In the genomic region with DNA sequence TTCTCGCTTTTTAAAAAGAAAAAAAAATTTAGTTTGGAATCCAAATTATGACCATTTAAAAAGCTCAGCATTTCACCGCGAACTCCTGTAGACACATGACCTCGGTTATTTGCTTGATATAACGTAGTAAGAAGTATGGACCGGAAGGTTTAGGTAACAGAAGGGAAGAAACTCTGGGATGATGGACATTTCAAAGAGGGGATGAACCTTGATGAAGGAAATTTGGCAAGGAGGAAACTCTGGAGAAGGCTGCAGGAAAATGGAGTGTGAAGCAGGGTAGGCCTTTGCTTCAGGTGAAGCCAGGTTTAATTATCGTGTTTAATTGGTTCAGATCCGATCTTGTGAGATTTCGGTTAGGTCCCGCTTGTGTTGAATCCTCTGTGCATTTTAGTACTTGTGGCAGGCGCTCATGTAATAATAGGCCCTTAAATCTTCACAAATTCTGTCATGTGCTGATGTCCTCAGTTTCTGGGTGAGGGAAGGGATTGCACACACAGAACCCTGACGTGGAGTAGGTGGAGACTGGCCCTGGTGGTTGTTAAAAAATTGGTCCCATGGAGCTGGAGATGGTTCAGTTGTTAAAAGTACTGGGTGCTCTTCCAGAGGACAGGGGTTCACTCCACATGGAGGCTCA, we compare ENCODE assay signal across 8 mouse cellular contexts. TPM values are rescaled to one million over a fixed set of nuclear protein-coding genes. Genes with fewer than 3 reads are reported as not detected.
DNase-seq lines count a peak whose midpoint lies in the region; ATAC-seq lines count a peak whose summit lies in the region.

No protein-coding gene starts in this region.

- DNase-seq in kidney, postnatal 10 days, result no peak
- peak; percentile 54 for DNase-seq in adipocyte (ENCODE audit: low spot score)
- no peak for DNase-seq in hindbrain, embryonic 14.5 days (ENCODE audit: low spot score)
- DNase-seq in midbrain, embryonic 14.5 days, result no peak
- DNase-seq in adrenal gland, postnatal 36 days, result no peak
- no peak for DNase-seq in thymus, postnatal 36 days
- DNase-seq in adrenal gland, adult 18-20 months (ENCODE audit: low spot score in 2 of 2), result no peak

- peak overlapping the region; percentile 99 for H3K4me3 ChIP-seq in kidney, embryonic 15.5 days (replicated peaks)
- peak overlapping the region; percentile 100 for H3K4me3 ChIP-seq in hindbrain, embryonic 14.5 days (replicated peaks; ENCODE audit: low read length)
- H3K4me3 ChIP-seq in midbrain, embryonic 14.5 days (replicated peaks; ENCODE audit: low read depth, low read length), result peak overlapping the region; percentile 97

- ATAC-seq in kidney, embryonic 15.5 days (replicated peaks; ENCODE audit: low FRiP score), result no peak
- no peak for ATAC-seq in hindbrain, embryonic 14.5 days (ENCODE audit: low FRiP score)
- ATAC-seq in midbrain, embryonic 14.5 days (ENCODE audit: low FRiP score, low TSS enrichment), result no peak

- peaks cover 19% of the 10 kb centered on the region for H3K4me1 ChIP-seq in kidney, embryonic 15.5 days
- peaks cover 17% of the 10 kb centered on the region for H3K4me1 ChIP-seq in hindbrain, embryonic 14.5 days (replicated peaks; ENCODE audit: control insufficient read depth, insufficient read depth, low read length)
- peaks cover 13% of the 10 kb centered on the region for H3K4me1 ChIP-seq in midbrain, embryonic 14.5 days (ENCODE audit: control insufficient read depth, insufficient read depth, low read length)

- peak overlapping the region; percentile 92 for H3K9ac ChIP-seq in kidney, embryonic 15.5 days
- H3K9ac ChIP-seq in hindbrain, embryonic 14.5 days, result peak overlapping the region; percentile 96
- peak overlapping the region; percentile 90 for H3K9ac ChIP-seq in midbrain, embryonic 14.5 days (replicated peaks; ENCODE audit: low read length)

- H3K4me2 ChIP-seq in kidney, embryonic 15.5 days, result peak overlapping the region; percentile 66
- peak overlapping the region; percentile 81 for H3K4me2 ChIP-seq in hindbrain, embryonic 14.5 days (replicated peaks)
- H3K4me2 ChIP-seq in midbrain, embryonic 14.5 days (ENCODE audit: low read length), result peak overlapping the region; percentile 64

- peaks cover 23% of the 10 kb centered on the region for H3K36me3 ChIP-seq in kidney, embryonic 15.5 days
- H3K36me3 ChIP-seq in hindbrain, embryonic 14.5 days (replicated peaks; ENCODE audit: control insufficient read depth, insufficient read depth), result peaks cover 17% of the 10 kb centered on the region; the same call in 1 of the 2 replicates
- peaks cover 12% of the 10 kb centered on the region for H3K36me3 ChIP-seq in midbrain, embryonic 14.5 days (ENCODE audit: control insufficient read depth, insufficient read depth, low read length)

- H3K27me3 ChIP-seq in kidney, embryonic 15.5 days, result no peaks in the 10 kb centered on the region
- no peaks in the 10 kb centered on the region for H3K27me3 ChIP-seq in hindbrain, embryonic 14.5 days (ENCODE audit: control insufficient read depth, insufficient read depth, low read length)
- no peaks in the 10 kb centered on the region for H3K27me3 ChIP-seq in midbrain, embryonic 14.5 days (ENCODE audit: control insufficient read depth, insufficient read depth, low read length)

- 20% methylated on average over 12 of the region's 12 CpGs for WGBS in kidney, embryonic 15.5 days
- WGBS in hindbrain, embryonic 14.5 days, result 42% methylated on average over 12 of the region's 12 CpGs
- WGBS in midbrain, embryonic 14.5 days, result 33% methylated on average over 12 of the region's 12 CpGs

- H3K27ac ChIP-seq in kidney, embryonic 15.5 days, result peak overlapping the region; percentile 45
- H3K27ac ChIP-seq in hindbrain, embryonic 14.5 days, result no peak overlapping the region
- H3K27ac ChIP-seq in midbrain, embryonic 14.5 days (replicated peaks; ENCODE audit: low read depth, low read length), result no peak overlapping the region

- no peaks in the 10 kb centered on the region for H3K9me3 ChIP-seq in kidney, embryonic 15.5 days (replicated peaks)
- H3K9me3 ChIP-seq in hindbrain, embryonic 14.5 days (ENCODE audit: control insufficient read depth, low read length), result no peaks in the 10 kb centered on the region
- no peaks in the 10 kb centered on the region for H3K9me3 ChIP-seq in midbrain, embryonic 14.5 days (ENCODE audit: control insufficient read depth, low read length)

RNA-seq across cellular contexts. Expression of gene Naa20, which starts 2.2 kb away (rescaled TPM):
- polyA plus RNA-seq in kidney, embryonic 15.5 days (2015; fragmentation: Nextera tagmentation; extraction: Ambion mirVana), result 163 and 184 TPM in 2 replicates
- 138 and 139 TPM in 2 replicates for polyA plus RNA-seq in hindbrain, embryonic 14.5 days (2014; fragmentation: Nextera tagmentation; extraction: Ambion mirVana)
- polyA plus RNA-seq in midbrain, embryonic 14.5 days (2014; fragmentation: Nextera tagmentation; extraction: Ambion mirVana), result 128 and 134 TPM in 2 replicates
- total RNA-seq in adrenal gland, postnatal 36 days (2021), result 10 to 100 TPM; 51.3 to 60.0 TPM
- total RNA-seq in adrenal gland, adult 18-20 months (2021), result 10 to 100 TPM; 50.6 to 59.5 TPM

RNA-seq across cellular contexts. Expression of gene Cfap61, which starts 30.5 kb away (rescaled TPM):
- polyA plus RNA-seq in kidney, embryonic 15.5 days (2015; fragmentation: Nextera tagmentation; extraction: Ambion mirVana), result 0.63 and 3.1 TPM in 2 replicates
- polyA plus RNA-seq in hindbrain, embryonic 14.5 days (2014; fragmentation: Nextera tagmentation; extraction: Ambion mirVana), result 4.2 and 5.5 TPM in 2 replicates
- polyA plus RNA-seq in midbrain, embryonic 14.5 days (2014; fragmentation: Nextera tagmentation; extraction: Ambion mirVana), result 1.1 and 1.7 TPM in 2 replicates
- total RNA-seq in adrenal gland, postnatal 36 days (2021), result 10 to 100 TPM; 21.3 to 27.2 TPM
- 10 to 100 TPM; 27.2 to 30.4 TPM for total RNA-seq in adrenal gland, adult 18-20 months (2021)

RNA-seq across cellular contexts. Expression of gene Crnkl1, which starts 30.7 kb away (rescaled TPM):
- 27.6 and 29.9 TPM in 2 replicates for polyA plus RNA-seq in kidney, embryonic 15.5 days (2015; fragmentation: Nextera tagmentation; extraction: Ambion mirVana)
- 25.0 and 25.7 TPM in 2 replicates for polyA plus RNA-seq in hindbrain, embryonic 14.5 days (2014; fragmentation: Nextera tagmentation; extraction: Ambion mirVana)
- polyA plus RNA-seq in midbrain, embryonic 14.5 days (2014; fragmentation: Nextera tagmentation; extraction: Ambion mirVana), result 27.7 and 33.5 TPM in 2 replicates
- total RNA-seq in adrenal gland, postnatal 36 days (2021), result 10 to 100 TPM; 26.6 to 26.9 TPM
- 10 to 100 TPM; 22.4 to 22.6 TPM for total RNA-seq in adrenal gland, adult 18-20 months (2021)
